Mouse (Mus musculus) liver, adult (tissue): ENCODE data around the gene Ghr.
A peak's percentile ranks its signal among the peaks of the same experiment; 100 is the strongest.

ENCODE experiments used
- GATA4 ChIP-seq: IDR thresholded peaks from 2 replicates; pipeline ENCODE4 v1.6.1; 2014; ENCODE audit warnings: mild to moderate bottlenecking, low read length; ENCODE audit not compliant: insufficient replicate concordance

Gene Ghr

DNA sequence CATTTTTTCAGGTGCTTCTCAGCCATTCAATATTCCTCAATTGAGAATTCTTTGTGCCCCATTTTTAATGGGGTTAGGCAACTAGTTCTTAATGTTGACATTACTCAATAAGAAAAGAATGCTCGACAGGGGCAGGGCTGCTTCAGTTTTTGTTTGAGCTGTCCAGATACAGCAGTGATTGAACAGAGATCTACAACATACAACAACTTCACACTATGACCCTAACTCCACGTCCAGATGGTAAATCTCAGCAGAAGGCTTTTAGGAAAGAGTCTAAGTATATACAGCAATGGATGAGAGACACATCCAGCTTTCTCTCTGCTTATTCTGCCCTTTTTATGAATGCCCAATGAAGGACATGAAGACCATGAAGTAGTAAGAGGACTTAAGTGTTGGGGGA, 199.5 kb downstream of the Ghr start:
- TF ChIP-seq GATA4, result no peak

DNA sequence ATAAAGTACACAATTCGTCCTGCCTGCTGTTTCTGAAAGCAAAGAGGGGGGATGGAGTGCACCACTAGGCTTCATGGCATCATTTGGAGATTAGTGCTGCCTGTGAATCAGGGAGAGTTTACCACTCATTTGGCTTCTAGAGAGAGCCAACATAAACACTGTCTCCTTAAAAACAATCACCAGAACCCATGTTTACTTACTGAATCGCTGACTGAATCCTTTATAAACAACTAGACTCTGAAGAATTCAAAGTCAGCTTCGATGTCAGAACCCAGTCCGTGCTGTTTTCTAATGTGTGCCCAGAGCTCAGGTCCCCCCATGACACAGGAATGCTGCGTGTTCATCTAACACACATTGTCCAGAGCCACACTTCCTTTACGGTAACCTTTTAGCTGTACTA, 201.9 kb downstream of the Ghr start:
- 0 out of 2 replicates have a peak, but pooled peaks have one; percentile 13 for TF ChIP-seq GATA4

DNA sequence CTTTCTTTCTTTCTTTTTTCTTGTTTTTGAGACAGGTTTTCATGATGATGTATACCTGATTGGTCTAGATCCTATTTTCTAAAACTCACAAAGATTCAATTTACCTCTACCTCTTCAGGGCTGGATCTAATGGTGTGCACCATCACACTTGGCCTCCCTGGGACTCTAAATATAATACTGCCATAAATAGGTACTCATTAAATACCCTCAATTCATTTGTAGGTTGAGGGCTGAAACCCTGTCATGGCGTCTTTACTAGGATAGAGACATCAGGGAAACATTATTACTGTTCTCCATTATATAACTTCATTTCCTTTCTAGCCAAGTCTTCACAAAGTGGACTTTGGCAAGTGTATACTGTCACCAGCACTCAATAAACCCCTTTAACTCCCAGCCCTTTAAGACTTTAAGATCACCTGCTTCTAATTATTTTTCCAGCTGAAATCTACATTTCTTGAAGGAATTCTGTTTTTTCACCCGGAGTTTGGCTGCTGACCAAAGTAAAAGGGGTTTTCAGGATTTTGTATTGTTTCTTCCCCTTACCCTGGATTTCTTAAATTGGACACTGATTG, 214.9 kb downstream of the Ghr start:
- TF ChIP-seq GATA4, result no peak

DNA sequence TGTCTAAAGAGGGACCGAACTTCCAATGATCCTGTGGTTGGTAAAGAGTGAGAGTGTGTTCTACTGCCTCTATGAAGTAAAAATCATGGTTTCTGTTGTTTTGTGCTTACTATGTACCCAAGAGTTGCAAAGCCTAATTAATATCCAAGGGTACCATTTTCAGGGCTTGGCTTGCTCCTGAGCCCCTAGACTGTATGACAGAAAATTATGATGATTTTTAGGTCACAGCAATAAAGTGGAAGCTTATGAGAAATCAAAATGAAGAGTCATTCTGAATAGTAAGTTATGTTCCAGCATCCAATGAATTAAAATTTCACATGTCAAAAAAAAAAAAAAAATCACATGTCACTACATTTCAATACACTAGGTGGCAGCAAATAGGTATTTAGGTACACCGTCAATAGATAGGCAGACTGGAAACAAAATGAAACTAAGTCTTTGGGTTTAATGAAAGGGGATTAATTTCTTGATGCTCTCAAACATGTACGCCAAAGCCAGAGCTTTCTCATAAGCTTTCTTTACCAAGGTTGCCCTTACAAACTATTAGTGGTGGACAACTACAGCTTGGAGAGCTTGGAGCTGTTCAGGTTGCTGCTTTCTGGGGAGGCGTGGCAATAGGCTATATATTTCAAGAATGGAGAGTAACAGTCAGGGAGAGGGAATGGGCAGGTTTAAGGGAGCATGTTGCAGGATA, 227.1 kb downstream of the Ghr start:
- TF ChIP-seq GATA4, result no peak

- no peak for TF ChIP-seq GATA4
Observed at GRCm38 (mm10) chr15:3353696-3354095, 229.6 kb downstream of the Ghr start.

GRCm38 (mm10) chr15:3349306-3350064, 233.8 kb downstream of the Ghr start:
- no peak for TF ChIP-seq GATA4

DNA sequence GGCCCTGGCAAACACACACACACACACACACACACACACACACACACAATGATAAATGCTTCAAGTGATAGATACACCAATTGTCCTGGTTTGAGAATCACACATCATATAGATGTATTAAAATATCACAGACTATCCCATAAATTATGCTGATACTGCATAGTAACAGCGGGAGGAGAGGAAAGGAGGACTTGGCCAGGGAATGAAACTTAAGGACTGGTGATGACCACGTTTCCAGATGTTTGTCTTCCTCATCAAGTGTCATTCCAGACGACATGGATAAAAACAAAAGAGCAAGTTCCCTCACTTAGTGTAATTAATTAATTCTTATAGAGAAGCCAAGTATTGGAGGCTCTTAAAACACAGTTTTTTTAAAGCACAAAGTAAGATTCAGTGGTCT, 236.6 kb downstream of the Ghr start:
- no peak for TF ChIP-seq GATA4

DNA sequence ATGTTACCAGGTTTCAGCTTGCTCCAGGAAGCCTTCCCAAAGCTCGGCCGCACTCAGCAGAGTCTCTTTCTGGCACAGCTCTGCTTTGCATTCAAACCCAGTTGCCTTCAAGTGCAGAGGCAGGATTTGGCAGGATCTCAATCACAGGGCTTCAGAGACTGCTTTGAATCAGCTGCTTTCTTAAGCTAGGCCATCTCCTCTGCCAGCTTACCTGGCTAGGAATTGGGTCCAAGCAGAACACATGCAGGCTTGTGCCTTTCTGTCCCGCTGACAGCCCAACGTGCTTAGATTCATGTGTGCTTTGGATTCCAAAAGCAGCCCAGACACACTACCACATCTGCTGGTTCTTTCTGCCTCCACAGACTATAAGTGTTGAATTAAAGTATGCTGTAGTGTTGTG, 238.7 kb downstream of the Ghr start:
- no peak for TF ChIP-seq GATA4

GRCm38 (mm10) chr15:3341806-3342582, 241.3 kb downstream of the Ghr start:
- TF ChIP-seq GATA4, result no peak

GRCm38 (mm10) chr15:3339847-3340246, 243.4 kb downstream of the Ghr start:
- no peak for TF ChIP-seq GATA4

DNA sequence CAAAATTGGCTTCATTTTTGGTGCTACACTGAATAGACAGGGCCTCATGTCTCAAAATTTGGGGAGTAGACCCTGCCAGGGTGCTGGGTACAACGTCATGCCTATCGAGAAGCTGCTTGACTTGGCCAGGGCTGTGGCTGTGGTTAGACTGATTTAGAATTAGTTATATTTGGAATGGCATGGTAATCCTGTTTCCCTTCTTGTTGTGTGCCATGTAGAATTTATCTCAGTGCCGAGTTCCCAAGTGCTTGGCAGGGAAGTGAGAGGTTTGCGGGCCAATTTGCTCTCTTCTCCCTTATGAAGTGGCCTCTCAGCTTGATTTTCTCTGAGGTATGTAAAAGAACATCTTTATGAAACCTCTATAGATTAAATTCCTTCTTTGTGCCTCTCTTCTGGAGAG, 250.8 kb downstream of the Ghr start:
- no peak for TF ChIP-seq GATA4

GRCm38 (mm10) chr15:3331813-3332212, 251.5 kb downstream of the Ghr start:
- TF ChIP-seq GATA4, result no peak

DNA sequence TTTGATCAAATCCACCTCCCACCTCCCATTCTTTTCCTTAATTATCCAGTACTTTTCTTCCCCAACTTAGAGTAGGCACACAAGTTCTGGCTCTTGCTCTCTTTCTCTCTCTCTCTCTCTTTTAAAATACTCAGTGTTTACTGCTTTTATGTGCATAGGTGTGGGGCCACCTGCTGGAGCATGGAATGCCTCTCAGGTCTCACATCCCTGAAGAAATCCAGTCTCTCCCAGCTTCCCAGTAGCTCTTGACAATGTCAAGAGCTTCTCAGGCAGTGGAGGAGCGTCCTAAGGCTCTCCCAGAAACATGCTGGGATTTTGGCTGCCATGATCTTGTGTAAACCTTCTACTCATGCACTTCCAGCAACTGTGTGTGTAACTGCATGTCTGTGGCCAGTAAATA, 253.0 kb downstream of the Ghr start:
- no peak for TF ChIP-seq GATA4

GRCm38 (mm10) chr15:3323041-3323440, 260.3 kb downstream of the Ghr start:
- no peak for TF ChIP-seq GATA4

DNA sequence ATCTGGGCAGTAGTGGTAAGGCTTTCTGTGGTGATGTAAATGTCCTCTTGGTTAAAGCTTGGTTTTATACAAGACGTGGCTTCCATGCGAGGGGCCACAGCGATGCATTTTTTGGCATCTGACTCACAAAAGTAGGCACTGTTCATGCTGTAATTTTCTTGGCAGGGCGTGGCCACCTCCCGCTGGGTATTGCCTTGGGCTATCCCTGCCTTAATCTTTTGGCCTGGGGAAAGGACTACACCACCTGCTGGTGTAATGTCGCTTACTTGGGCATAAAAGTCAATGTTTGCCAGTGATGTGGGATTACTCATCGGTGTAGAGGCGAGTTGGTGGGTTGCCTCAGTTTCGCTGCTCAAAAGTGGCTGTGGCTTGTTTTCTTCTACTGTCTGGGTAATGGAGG, 263.4 kb downstream of the Ghr start:
- no peak for TF ChIP-seq GATA4
